Mouse (Mus musculus) forebrain, postnatal 0 days (tissue): Measurements from ENCODE around the gene Klf17. TPM values are rescaled to one million over a fixed set of nuclear protein-coding genes. Genes with fewer than 3 reads are reported as not detected.
"Not testable (repeated sequence)": the region's sequence is repeated elsewhere in the genome, so short reads cannot be mapped to it uniquely, and the experiment has no call there.

Experiments
- ATAC-seq: fragments of 200-750 bp; cut with Nextera tagmentation; 2 replicates; pipeline ENCODE4 v1.8.0; 2017; ENCODE audit warnings: mild to moderate bottlenecking, moderate library complexity
- DNase-seq: peaks from one replicate; pipeline ENCODE4 v3.0.0-alpha.2; 2015
- H3K27ac ChIP-seq: fragments of 300-500 bp; sonication (generic); 2 replicates; pipeline ENCODE4 v1.5.1; 2014; ENCODE audit warnings: low read depth, mild to moderate bottlenecking, antibody characterized with exemption, low read length, moderate library complexity, mixed read lengths
- H3K27me3 ChIP-seq: fragments of 300-500 bp; sonication (generic); 2 replicates; pipeline ENCODE4 v1.6.1; 2014; ENCODE audit warnings: mild to moderate bottlenecking, low read length, mixed read lengths; ENCODE audit not compliant: insufficient read depth
- H3K36me3 ChIP-seq: fragments of 300-500 bp; sonication (generic); 2 replicates; pipeline ENCODE4 v1.6.1; 2014; ENCODE audit warnings: mild to moderate bottlenecking, moderate library complexity; ENCODE audit not compliant: insufficient read depth
- H3K4me1 ChIP-seq: fragments of 300-500 bp; sonication (generic); 2 replicates; pipeline ENCODE4 v1.6.1; 2014; ENCODE audit warnings: antibody characterized with exemption; ENCODE audit not compliant: insufficient read depth
- H3K4me2 ChIP-seq: fragments of 300-500 bp; sonication (generic); 2 replicates; pipeline ENCODE4 v1.6.1; 2014; ENCODE audit warnings: low read depth, mild to moderate bottlenecking, moderate library complexity
- H3K4me3 ChIP-seq: fragments of 300-500 bp; sonication (generic); 2 replicates; pipeline ENCODE4 v1.5.1; 2014; ENCODE audit warnings: low read depth, low read length, mixed read lengths
- H3K9ac ChIP-seq: fragments of 300-500 bp; sonication (generic); 2 replicates; pipeline ENCODE4 v1.6.1; 2014; ENCODE audit warnings: mild to moderate bottlenecking
- H3K9me3 ChIP-seq: fragments of 300-500 bp; sonication (generic); 2 replicates; pipeline ENCODE4 v1.6.1; 2016; ENCODE audit warnings: low read length
- CTCF ChIP-seq: sonication (generic); IDR thresholded peaks from 2 replicates; pipeline ENCODE4 v1.5.1; 2016; ENCODE audit warnings: antibody characterized with exemption, control low read depth, low read depth
- WGBS: fragments of 180-500 bp; shearing (Covaris S2); extraction: QIAGEN DNeasy Blood & Tissue Kit; methylation state at CpG from one replicate; pipeline ENCODE4 v1.1.7; 2014; 5-methylcytosine and 5-hydroxymethylcytosine counted together
- polyA plus RNA-seq: library from polyadenylated mRNA; unstranded; fragments of >200 nt; fragmentation: Nextera tagmentation; extraction: Ambion mirVana; gene quantifications from 2 replicates; pipeline ENCODE4 v1.2.1, GENCODE M21; 2015
- total RNA-seq: library from RNA; depleted of rRNA; stranded (reverse); fragments of >200 nt; gene quantifications from 2 replicates; pipeline ENCODE4 v1.2.3, GENCODE M21; 2014

Klf17 gene
- total and polyA plus RNA-seq, 2 experiments from 2014 or later = not detected

GRCm38 (mm10) chr4:117786963-117787362 is 21.5 kb upstream of the Klf17 start:
- Histone ChIP-seq H3K4me1 (no peaks in the 10 kb centered on the region), H3K9me3 (no peaks in the 10 kb centered on the region), H3K36me3 (no peaks in the 10 kb centered on the region), H3K27me3 (no peaks in the 10 kb centered on the region), H3K27ac (no peak overlapping the region), H3K4me3 (no peak overlapping the region), H3K9ac (no peak overlapping the region), H3K4me2 (no peak overlapping the region)
- peak; percentile 55; the same call in 1 of the 2 replicates for ATAC-seq
- TF ChIP-seq CTCF = no peak
- 43% methylated on average over 8 of the region's 8 CpGs for WGBS
- DNase-seq = peak; percentile 24

- 81% methylated on average over 3 of the region's 3 CpGs for WGBS
Observed at GRCm38 (mm10) chr4:117782908-117783307, 17.5 kb upstream of the Klf17 start.

GRCm38 (mm10) chr4:117772960-117773359 is 7.5 kb upstream of the Klf17 start:
- no peaks in the 10 kb centered on the region for H3K4me1 ChIP-seq
- DNase-seq (no peak), ATAC-seq (no peak)
- H3K4me3 ChIP-seq = no peak overlapping the region
- no peak for TF ChIP-seq CTCF
- no peaks in the 10 kb centered on the region for H3K36me3 ChIP-seq
- 76% methylated on average over 9 of the region's 9 CpGs for WGBS
- no peaks in the 10 kb centered on the region for H3K9me3 ChIP-seq
- H3K9ac ChIP-seq = no peak overlapping the region
- no peak overlapping the region for H3K4me2 ChIP-seq
- H3K27ac ChIP-seq = no peak overlapping the region
- no peaks in the 10 kb centered on the region for H3K27me3 ChIP-seq

More at GRCm38 (mm10) chr4:117782908-117783307, 17.5 kb upstream of the Klf17 start:
- H3K4me1 ChIP-seq = no peaks in the 10 kb centered on the region
- no peaks in the 10 kb centered on the region for H3K9me3 ChIP-seq
- H3K27me3 ChIP-seq = no peaks in the 10 kb centered on the region
- no peak for TF ChIP-seq CTCF
- no peak overlapping the region for H3K9ac ChIP-seq
- H3K4me3 ChIP-seq = no peak overlapping the region
- ATAC-seq = no peak
- no peak overlapping the region for H3K27ac ChIP-seq
- H3K36me3 ChIP-seq = no peaks in the 10 kb centered on the region
- H3K4me2 ChIP-seq = no peak overlapping the region
- no peak for DNase-seq

- peak; percentile 70 for TF ChIP-seq CTCF
- no peaks in the 10 kb centered on the region for H3K9me3 ChIP-seq
- no peak overlapping the region for H3K4me3 ChIP-seq
- 16% methylated on average over 5 of the region's 5 CpGs for WGBS
- H3K27me3 ChIP-seq = no peaks in the 10 kb centered on the region
- no peaks in the 10 kb centered on the region for H3K36me3 ChIP-seq
- H3K27ac ChIP-seq = no peak overlapping the region
- ATAC-seq = no peak; the same call in 1 of the 2 replicates
- H3K9ac ChIP-seq = no peak overlapping the region
- peak; percentile 84 for DNase-seq
- no peaks in the 10 kb centered on the region for H3K4me1 ChIP-seq
- H3K4me2 ChIP-seq = no peak overlapping the region
Observed at GRCm38 (mm10) chr4:117770935-117771334, 5.5 kb upstream of the Klf17 start.

GRCm38 (mm10) chr4:117760151-117760550 is 5.3 kb downstream of the Klf17 start:
- 93% methylated on average over 5 of the region's 5 CpGs for WGBS
- Histone ChIP-seq H3K36me3 (no peaks in the 10 kb centered on the region), H3K27me3 (no peaks in the 10 kb centered on the region), H3K9ac (no peak overlapping the region), H3K27ac (no peak overlapping the region), H3K4me1 (no peaks in the 10 kb centered on the region), H3K9me3 (no peaks in the 10 kb centered on the region), H3K4me2 (no peak overlapping the region), H3K4me3 (no peak overlapping the region)
- DNase-seq (no peak), ATAC-seq (no peak)
- no peak for TF ChIP-seq CTCF

GRCm38 (mm10) chr4:117752469-117752868 is 13.0 kb downstream of the Klf17 start:
- H3K36me3 ChIP-seq, H3K9me3 ChIP-seq, H3K9ac ChIP-seq, H3K4me1 ChIP-seq, H3K27ac ChIP-seq, ATAC-seq, H3K27me3 ChIP-seq, H3K4me2 ChIP-seq, H3K4me3 ChIP-seq, DNase-seq: not testable (repeated sequence)
- WGBS = 72% methylated on average over 5 of the region's 5 CpGs

- no peaks in the 10 kb centered on the region for H3K4me1 ChIP-seq
- WGBS = 45% methylated on average over 8 of the region's 8 CpGs
Observed at GRCm38 (mm10) chr4:117737559-117737958, 27.9 kb downstream of the Klf17 start.

More at GRCm38 (mm10) chr4:117737559-117737958, 27.9 kb downstream of the Klf17 start:
- H3K36me3 ChIP-seq = no peaks in the 10 kb centered on the region
- no peak overlapping the region for H3K27ac ChIP-seq
- H3K4me2 ChIP-seq = no peak overlapping the region
- no peak for DNase-seq
- 0 out of 2 replicates have a peak, but pooled peaks have one; percentile 4 for TF ChIP-seq CTCF
- no peak overlapping the region for H3K4me3 ChIP-seq
- no peak overlapping the region for H3K9ac ChIP-seq
- H3K27me3 ChIP-seq = no peaks in the 10 kb centered on the region
- ATAC-seq = no peak
- no peaks in the 10 kb centered on the region for H3K9me3 ChIP-seq
